Mouse (Mus musculus) lung, postnatal 14 days (tissue): ENCODE results near the gene Gm6205.
"Not testable (repeated sequence)": the region's sequence is repeated elsewhere in the genome, so short reads cannot be mapped to it uniquely, and the experiment has no call there.

ENCODE experiments used
- DNase-seq: peaks from one replicate; pipeline ENCODE4 v3.0.0; 2021

Gene Gm6205

DNA sequence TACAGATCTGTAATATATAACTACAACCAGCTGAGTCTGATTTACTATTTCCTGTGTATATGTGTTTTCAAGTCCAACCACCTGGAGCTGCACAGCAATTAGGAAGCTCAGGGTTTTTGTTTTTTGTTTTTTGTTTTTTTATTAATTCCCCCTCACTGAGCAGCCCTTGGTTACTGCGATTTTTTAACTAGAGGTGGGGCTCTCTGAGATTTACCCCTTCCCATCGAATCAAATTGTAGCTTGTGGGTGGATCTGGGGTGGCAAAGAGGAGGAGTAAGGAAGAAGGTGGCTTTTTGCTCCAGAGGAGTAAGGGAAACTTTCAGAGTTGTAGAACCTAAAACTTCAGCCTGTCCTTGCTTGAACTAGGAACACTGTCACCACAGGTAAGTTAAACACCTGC lies at the start of gene Gm6205:
TSS of gene Gm6205 (plus strand) at position 301 of the 400 bp plus-strand sequence.
- not testable (repeated sequence) for DNase-seq

DNA sequence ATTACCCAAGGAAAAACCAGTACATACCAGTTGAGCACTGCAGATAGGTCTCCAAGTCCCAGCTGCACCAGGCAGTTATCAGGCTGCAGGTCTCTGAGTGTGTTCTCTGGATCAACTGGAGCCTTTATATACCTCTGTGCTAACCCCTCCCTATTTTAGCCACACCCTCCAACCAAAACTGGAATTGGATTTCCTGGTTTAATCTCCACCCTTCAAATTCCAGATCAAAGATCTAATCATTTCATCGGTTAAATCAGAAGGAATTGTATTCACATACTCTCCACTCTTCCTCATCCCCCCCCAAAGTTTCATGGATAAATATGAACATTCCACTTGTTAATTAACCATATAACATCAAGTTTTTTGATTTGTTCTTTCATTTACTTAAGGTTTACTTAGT lies 31.9 kb upstream of the Gm6205 start, which contains the start of gene Gm3147:
TSS of gene Gm3147 (minus strand) at position 101 of the 400 bp plus-strand sequence.
- DNase-seq: not testable (repeated sequence)

DNA sequence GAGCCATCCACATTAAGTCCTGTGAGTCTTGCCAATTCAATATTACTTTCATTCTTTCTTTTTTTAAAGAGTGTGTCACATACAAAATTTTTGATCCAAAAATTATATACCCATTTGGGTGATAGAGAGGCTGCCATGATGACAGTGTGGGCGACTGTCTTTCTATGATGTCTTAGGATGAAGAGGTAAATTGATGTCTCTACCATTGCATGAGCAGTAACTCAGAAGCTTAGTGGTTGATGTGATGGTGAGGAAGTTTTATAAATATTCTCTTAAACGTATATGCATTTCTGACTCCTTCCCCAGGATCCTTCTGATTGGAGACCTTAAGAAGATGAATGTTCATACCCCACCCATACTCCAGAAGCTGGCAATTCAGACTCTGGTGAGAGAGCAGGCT lies 24.5 kb upstream of the Gm6205 start, which contains the start of gene Gm6509:
TSS of gene Gm6509 (plus strand) at position 301 of the 400 bp plus-strand sequence.
- DNase-seq: not testable (repeated sequence)
